Mouse (Mus musculus) stomach, embryonic 15.5 days (tissue): ENCODE measurements at regions not wholly inside any gene's neighbourhood (a gene's known extent, or its start where the extent isn't known, plus 50 kb on each side); places are given as distances from the start of the nearest gene placed in this dataset.

Source experiments
- ATAC-seq: fragments of 200-750 bp; cut with Nextera tagmentation; 2 replicates; pipeline ENCODE4 v1.8.0; 2017; ENCODE audit warnings: low read depth, moderate number of reproducible peaks, moderate TSS enrichment; ENCODE audit not compliant: insufficient read depth, low FRiP score
- H3K27ac ChIP-seq: fragments of 300-500 bp; sonication (generic); 2 replicates; pipeline ENCODE4 v1.5.1; 2015; ENCODE audit warnings: mild to moderate bottlenecking, inconsistent platforms
- H3K27me3 ChIP-seq: fragments of 300-500 bp; sonication (generic); replicated peaks from 2 replicates; pipeline ENCODE4 v1.6.1; 2015; ENCODE audit warnings: inconsistent platforms
- H3K36me3 ChIP-seq: fragments of 300-500 bp; sonication (generic); 2 replicates; pipeline ENCODE4 v1.6.1; 2015; ENCODE audit warnings: inconsistent platforms
- H3K4me1 ChIP-seq: fragments of 300-500 bp; sonication (generic); 2 replicates; pipeline ENCODE4 v1.6.1; 2015; ENCODE audit warnings: inconsistent platforms
- H3K4me2 ChIP-seq: fragments of 300-500 bp; sonication (generic); 2 replicates; pipeline ENCODE4 v1.6.1; 2015; ENCODE audit warnings: mild to moderate bottlenecking, inconsistent platforms
- H3K4me3 ChIP-seq: fragments of 300-500 bp; sonication (generic); replicated peaks from 2 replicates; pipeline ENCODE4 v1.5.1; 2015; ENCODE audit warnings: inconsistent platforms
- H3K9ac ChIP-seq: fragments of 300-500 bp; sonication (generic); 2 replicates; pipeline ENCODE4 v1.6.1; 2015; ENCODE audit warnings: inconsistent platforms
- H3K9me3 ChIP-seq: fragments of 300-500 bp; sonication (generic); 2 replicates; pipeline ENCODE4 v1.6.1; 2016; ENCODE audit warnings: inconsistent platforms
- WGBS: fragments of 180-500 bp; shearing (Covaris S2); methylation state at CpG from one replicate; pipeline ENCODE4 v1.1.7; 2015; 5-methylcytosine and 5-hydroxymethylcytosine counted together

DNA sequence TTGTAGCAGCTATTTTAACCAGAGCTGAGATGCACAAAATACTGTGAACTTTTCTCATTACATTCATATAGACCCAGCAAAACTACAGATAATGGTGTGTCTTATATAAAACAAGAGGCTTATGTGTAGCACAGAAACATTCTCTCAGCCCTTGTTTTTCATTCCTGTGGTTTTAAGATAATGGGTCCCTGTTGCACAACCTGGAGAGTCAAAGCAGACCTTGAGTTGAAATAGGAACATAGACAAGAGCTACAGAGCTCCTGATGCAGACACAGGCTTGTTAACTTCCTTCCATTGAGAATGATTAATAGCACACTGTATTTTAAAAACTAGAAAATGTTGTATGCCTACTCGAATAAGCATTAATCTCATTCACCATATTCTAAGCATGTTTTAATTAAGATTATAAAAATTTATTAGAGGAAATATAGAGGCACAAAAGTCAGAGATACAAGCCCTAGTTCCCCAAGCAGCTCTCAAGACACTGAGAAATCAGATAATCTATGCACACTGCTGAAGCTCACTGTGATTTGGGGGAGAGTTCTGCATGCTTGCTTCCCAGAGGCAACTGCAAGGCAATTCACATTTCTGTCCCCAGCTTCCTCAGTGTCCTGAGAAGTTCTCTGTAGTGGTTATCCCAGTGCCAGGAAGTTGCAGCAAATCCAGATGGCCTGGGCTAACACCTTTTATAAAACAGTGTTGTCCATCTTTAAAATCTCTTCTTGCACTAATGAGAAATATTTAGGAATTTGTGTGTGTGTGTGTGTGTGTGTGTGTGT, 666.8 kb downstream of the Inhba start:
- Histone ChIP-seq H3K4me1 (no peaks in the 10 kb centered on the region), H3K4me3 (no peak overlapping the region), H3K27me3 (no peaks in the 10 kb centered on the region), H3K27ac (no peak overlapping the region), H3K9me3 (no peaks in the 10 kb centered on the region), H3K4me2 (no peak overlapping the region), H3K36me3 (no peaks in the 10 kb centered on the region), H3K9ac (no peak overlapping the region)
- 59% methylated on average over 1 of the region's 1 CpGs for WGBS
- ATAC-seq: no peak

DNA sequence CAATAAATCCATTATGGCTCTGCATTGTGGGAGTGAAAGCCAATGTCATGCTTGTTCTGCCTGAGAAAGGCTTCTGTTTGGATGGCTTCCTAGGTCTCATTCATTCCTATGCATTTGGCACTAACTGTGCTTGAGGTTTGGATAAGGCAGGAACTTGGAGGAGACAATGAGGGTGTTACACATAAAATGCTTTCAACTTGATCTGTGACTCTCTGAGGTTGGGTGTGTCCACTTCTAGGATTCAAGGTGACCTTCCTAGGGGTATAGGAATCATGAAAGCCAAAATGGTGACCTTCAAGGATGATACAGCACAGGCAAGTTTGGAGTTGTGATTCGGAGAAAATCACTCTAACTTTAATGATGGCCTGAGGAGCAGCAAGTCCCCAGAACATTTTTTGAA, 682.5 kb downstream of the Inhba start:
- Histone ChIP-seq H3K4me2 (no peak overlapping the region), H3K36me3 (no peaks in the 10 kb centered on the region), H3K4me3 (no peak overlapping the region), H3K4me1 (no peaks in the 10 kb centered on the region), H3K9me3 (no peaks in the 10 kb centered on the region), H3K27ac (no peak overlapping the region), H3K27me3 (no peaks in the 10 kb centered on the region), H3K9ac (no peak overlapping the region)
- ATAC-seq: no peak
- WGBS: 75% methylated on average over 1 of the region's 1 CpGs

DNA sequence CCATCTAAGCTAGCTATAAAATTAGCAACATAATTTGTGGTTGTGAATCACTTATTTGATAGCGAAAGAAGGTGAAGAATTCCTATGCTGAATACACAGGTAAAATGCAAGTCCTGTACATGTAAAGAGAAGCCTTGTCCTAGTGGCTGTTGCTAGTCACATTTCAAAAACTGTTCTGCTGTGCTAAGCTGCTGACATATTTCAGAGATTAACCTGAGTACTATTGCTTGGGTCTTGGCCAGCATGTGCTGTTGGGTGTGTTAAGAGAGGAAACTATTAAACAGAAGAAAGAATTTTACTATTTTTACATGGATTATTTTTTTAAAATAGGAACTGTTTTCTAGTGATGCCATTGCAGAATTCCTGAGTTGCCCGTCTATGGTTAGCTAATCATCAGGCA, 689.3 kb downstream of the Inhba start:
- Histone ChIP-seq H3K4me1 (no peaks in the 10 kb centered on the region), H3K4me3 (no peak overlapping the region), H3K9me3 (no peaks in the 10 kb centered on the region), H3K27ac (no peak overlapping the region), H3K4me2 (no peak overlapping the region), H3K36me3 (no peaks in the 10 kb centered on the region), H3K27me3 (no peaks in the 10 kb centered on the region), H3K9ac (no peak overlapping the region)
- 78% methylated on average over 2 of the region's 2 CpGs for WGBS
- no peak for ATAC-seq

DNA sequence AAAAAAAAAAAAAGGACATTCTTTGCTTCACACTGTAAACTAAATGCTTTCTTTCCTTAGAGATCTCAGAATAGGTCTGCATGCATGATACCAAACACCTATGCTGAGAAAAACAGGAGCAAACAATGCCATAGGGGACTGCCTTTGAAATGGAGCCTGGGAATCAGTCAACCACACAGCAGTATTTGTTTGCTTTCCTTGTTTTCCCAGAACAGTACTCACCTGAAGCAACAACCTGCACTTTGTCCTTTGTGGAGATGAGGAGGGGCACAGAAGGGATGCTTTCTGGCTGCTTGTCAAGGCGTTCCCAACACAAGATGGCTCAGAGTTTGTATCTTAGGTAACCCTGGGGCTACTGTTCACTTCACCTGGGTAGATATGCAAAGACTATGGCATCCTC, 690.5 kb downstream of the Inhba start:
- Histone ChIP-seq H3K27me3 (no peaks in the 10 kb centered on the region), H3K4me1 (no peaks in the 10 kb centered on the region), H3K36me3 (no peaks in the 10 kb centered on the region), H3K4me3 (no peak overlapping the region), H3K27ac (no peak overlapping the region), H3K9ac (no peak overlapping the region), H3K4me2 (no peak overlapping the region), H3K9me3 (no peaks in the 10 kb centered on the region)
- no peak for ATAC-seq
- 76% methylated on average over 1 of the region's 1 CpGs for WGBS

DNA sequence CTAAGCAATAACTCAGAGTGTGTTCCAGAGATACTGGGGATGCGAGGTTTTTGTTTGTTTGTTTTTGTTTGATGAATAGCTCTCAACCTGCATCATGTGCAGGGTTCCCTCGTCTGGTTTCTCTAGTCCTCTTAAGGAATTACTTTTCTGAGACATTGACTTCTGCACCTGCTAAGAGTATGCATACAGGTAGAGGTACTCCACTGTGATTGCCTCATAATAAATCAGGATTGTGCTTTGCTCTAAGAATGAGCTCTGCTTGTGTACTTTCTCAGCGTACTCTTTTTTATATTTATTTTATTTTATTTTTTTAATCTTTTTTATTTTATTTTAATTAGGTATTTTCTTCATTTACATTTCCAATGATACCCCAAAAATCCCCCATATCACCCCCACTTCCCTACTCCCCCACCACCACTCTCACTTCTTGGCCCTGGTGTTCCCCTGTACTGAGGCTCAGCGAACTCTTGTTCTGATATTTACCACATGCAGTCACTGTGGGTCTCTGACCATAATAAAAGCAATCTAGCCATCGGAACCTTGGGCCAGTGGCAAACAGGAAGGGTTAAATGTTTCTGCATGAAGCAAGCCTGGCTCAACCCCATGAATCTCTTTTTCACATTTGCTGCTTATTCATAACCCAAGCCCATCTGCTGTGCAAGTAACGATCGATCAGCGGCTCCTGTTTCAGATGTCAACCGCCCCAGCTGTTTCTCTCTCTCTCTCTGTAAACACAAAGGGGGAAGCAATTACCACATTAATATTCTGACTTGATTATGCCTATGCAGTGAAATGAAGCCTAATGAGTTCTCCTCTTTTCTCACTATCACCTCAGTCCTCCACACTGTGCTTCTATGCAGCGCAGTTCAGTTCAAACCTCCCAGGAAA, 693.8 kb downstream of the Inhba start:
- H3K27ac ChIP-seq: no peak overlapping the region
- H3K27me3 ChIP-seq: no peaks in the 10 kb centered on the region
- peak; percentile 53; the same call in 1 of the 2 replicates for ATAC-seq
- 58% methylated on average over 10 of the region's 10 CpGs for WGBS
- H3K36me3 ChIP-seq: no peaks in the 10 kb centered on the region
- H3K4me3 ChIP-seq: no peak overlapping the region
- no peak overlapping the region for H3K9ac ChIP-seq
- no peaks in the 10 kb centered on the region for H3K9me3 ChIP-seq
- H3K4me2 ChIP-seq: no peak overlapping the region
- H3K4me1 ChIP-seq: no peaks in the 10 kb centered on the region

DNA sequence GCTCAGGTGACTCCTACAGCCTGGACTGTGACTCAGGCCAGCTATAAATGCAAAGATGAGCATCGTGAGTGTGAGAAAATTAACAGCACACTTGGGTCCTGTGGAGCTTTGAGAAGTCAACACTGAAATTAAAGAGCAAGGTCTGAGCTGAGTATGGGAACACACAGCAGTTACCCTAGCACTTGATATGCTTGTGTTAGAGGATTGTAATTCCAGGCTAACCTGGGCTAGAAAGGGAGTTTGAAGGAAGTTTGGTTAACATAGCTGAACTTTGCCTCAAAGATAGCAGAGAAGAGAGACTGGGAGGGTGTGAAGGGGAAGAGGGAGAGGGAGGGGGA, 694.4 kb downstream of the Inhba start:
- H3K4me1 ChIP-seq: no peaks in the 10 kb centered on the region
- no peak for ATAC-seq
- H3K27ac ChIP-seq: no peak overlapping the region
- no peaks in the 10 kb centered on the region for H3K9me3 ChIP-seq
- WGBS: 37% methylated on average over 1 of the region's 1 CpGs
- no peak overlapping the region for H3K4me3 ChIP-seq
- H3K27me3 ChIP-seq: no peaks in the 10 kb centered on the region
- no peak overlapping the region for H3K4me2 ChIP-seq
- H3K36me3 ChIP-seq: no peaks in the 10 kb centered on the region
- no peak overlapping the region for H3K9ac ChIP-seq

DNA sequence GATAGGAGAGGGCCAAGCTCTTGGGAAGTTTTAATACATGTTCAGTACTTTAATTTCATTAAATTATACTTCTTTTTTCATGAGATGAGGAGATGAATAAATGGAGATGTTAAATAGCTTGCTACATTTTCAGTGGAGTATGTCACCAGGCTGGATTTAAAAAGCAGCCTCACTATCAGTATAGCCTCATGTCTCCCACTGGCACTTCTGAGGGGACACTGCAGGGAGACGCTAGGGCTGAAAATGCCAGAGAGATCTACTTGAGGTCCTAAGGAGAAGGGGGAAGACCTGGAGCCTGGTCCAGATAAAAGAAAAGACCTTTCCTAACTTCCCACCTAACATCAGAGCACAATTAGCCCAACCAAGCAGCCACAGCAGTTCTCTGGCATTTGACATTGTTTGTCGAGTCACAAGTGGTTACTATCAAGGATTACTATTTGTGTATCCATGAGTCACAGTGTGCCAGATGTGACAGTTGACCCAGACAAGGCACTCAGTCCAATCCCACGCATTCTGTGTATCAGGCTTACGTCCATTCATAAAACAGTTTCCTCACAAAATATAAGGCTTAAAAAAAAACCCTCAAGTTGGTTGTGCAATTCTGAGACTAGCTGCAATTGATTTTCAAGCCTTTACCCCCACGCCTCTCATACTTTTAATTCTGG, 703.8 kb downstream of the Inhba start:
- Histone ChIP-seq H3K9me3 (no peaks in the 10 kb centered on the region), H3K36me3 (no peaks in the 10 kb centered on the region), H3K9ac (no peak overlapping the region), H3K27ac (no peak overlapping the region), H3K27me3 (no peaks in the 10 kb centered on the region), H3K4me1 (0 out of 2 replicates have a peak, but pooled peaks cover 7% of the 10 kb centered on the region), H3K4me2 (no peak overlapping the region), H3K4me3 (no peak overlapping the region)
- ATAC-seq: peak; percentile 80
- WGBS: 28% methylated on average over 5 of the region's 5 CpGs

DNA sequence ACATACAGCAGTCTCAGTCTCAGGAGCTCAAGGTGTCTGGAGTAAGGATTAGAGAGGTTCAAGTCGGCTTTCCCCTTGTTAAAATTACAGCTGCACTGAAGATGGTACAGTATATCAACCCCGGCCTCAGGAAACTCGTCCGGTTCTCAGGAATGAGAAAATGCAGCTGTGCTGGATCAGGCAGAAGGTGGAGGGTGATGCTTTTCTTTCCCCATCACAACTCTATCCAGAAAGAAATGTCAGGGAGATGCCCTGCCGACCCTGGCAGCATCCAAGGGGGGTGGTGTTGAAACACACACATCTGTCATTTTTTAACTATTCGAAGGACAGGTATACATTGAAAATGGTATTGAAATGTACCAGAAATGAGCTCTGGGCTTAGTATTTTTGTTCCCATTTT, 704.7 kb downstream of the Inhba start:
- Histone ChIP-seq H3K4me2 (no peak overlapping the region), H3K36me3 (no peaks in the 10 kb centered on the region), H3K4me1 (0 out of 2 replicates have a peak, but pooled peaks cover 7% of the 10 kb centered on the region), H3K4me3 (no peak overlapping the region), H3K9ac (no peak overlapping the region), H3K9me3 (no peaks in the 10 kb centered on the region), H3K27ac (no peak overlapping the region), H3K27me3 (no peaks in the 10 kb centered on the region)
- ATAC-seq: no peak
- WGBS: 23% methylated on average over 6 of the region's 6 CpGs

DNA sequence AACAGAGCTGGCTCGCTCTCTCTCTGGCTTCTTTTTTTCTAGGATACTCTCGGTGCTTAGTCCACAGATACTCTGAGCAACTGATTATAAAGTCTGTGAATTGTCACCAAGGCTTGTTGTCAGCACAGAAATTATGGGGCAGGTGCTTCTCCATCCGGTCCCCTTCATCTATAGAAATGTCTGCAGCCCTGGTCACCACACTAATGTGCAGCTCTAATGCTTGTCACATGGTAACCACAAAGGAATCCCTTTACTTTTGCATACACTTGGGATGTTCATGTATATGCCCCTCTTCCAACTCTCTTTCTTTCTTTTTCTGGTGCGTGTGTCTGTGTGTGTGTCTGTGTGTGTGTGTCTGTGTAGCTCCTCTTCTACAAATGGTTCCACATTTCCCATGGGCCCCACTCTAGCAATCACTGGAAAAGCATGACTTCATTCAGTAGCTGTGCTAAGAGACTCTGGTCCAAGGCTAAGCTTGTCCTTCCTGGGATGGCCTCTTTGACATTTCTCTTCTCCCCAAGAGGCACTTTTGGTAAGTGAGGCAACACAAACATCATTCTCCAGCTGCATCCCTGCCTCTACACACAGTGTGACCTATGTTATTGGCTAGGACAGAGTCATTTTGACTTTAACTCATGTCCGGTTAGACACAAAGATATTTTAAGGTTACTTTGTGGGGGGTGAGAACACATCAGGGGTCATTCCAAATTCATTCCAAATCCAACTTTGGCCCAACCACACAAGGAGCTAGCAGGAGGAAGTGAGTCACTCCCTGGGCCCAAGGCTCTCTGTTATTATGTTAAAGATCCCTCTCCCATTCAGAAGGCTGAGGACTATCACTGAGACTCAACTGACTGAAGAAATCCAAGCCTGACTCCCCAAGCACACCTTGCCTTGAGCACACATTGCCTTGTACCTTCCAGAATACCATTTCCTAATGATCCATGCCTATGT, 705.4 kb downstream of the Inhba start:
- Histone ChIP-seq H3K27me3 (no peaks in the 10 kb centered on the region), H3K36me3 (no peaks in the 10 kb centered on the region), H3K4me1 (0 out of 2 replicates have a peak, but pooled peaks cover 7% of the 10 kb centered on the region), H3K27ac (no peak overlapping the region), H3K4me3 (no peak overlapping the region), H3K9ac (no peak overlapping the region), H3K4me2 (no peak overlapping the region), H3K9me3 (no peaks in the 10 kb centered on the region)
- no peak for ATAC-seq
- 57% methylated on average over 5 of the region's 5 CpGs for WGBS

DNA sequence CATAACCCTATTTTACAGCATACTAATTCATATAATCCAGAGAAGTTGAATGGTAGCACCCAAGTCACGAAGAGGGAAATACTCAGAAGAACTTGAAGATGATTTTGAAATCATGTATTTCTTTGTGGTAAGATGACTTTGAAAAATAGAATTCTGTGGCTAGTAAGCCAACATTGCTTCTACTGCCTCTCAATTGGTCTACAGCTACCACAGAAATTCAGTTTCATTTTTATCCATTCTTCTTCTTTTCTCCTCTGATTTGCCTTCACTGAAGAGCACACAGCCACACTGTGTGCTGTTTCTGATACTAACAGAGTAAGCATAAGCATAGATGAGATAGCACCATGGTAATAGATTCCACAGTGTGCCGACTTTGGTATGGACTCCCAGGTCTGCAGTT, 708.4 kb downstream of the Inhba start:
- WGBS: 85% methylated on average over 2 of the region's 2 CpGs
- ATAC-seq: no peak
- no peaks in the 10 kb centered on the region for H3K9me3 ChIP-seq

DNA sequence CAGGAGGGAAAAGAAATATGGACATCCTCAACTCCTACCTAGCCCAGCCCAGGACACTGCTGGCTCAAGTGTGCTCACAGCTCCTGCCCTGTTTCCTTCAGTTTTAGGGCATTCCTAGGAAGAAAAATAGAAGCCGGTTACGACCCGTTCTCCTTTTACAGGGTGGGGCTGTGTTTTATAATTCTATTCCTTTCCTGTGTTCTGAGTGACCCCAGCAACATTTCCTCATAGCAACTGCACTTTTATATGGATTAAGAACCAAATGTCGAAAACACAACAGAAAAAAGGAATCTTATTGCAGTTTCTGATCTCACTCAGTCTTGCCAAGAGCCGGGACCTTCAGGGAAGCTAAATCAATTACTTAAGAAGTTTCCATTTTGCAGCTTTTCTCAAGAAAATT, 713.7 kb downstream of the Inhba start:
- Histone ChIP-seq H3K27ac (no peak overlapping the region), H3K36me3 (no peaks in the 10 kb centered on the region), H3K4me2 (no peak overlapping the region), H3K4me3 (no peak overlapping the region), H3K9ac (no peak overlapping the region), H3K27me3 (no peaks in the 10 kb centered on the region), H3K4me1 (no peaks in the 10 kb centered on the region), H3K9me3 (no peaks in the 10 kb centered on the region)
- WGBS: 76% methylated on average over 5 of the region's 5 CpGs
- no peak for ATAC-seq

More for the DNA sequence above, 708.4 kb downstream of the Inhba start:
- Histone ChIP-seq H3K4me2 (no peak overlapping the region), H3K27ac (no peak overlapping the region), H3K9ac (no peak overlapping the region), H3K36me3 (no peaks in the 10 kb centered on the region), H3K4me1 (0 out of 2 replicates have a peak, but pooled peaks cover 7% of the 10 kb centered on the region), H3K4me3 (no peak overlapping the region), H3K27me3 (no peaks in the 10 kb centered on the region)
